Mouse (Mus musculus): Measurements from ENCODE around the gene Bbs12. TPM values are rescaled to one million over a fixed set of nuclear protein-coding genes. Genes with fewer than 3 reads are reported as not detected.

The Bbs12 gene
- polyA plus RNA-seq, 1 experiment from 2014 or later, result 4.7 TPM

- H3K4me2 ChIP-seq, result no peak overlapping the region
- H3K9ac ChIP-seq (replicated peaks), result no peak overlapping the region
- no peak for ATAC-seq (ENCODE audit: low FRiP score)
- H3K27ac ChIP-seq (replicated peaks), result no peak overlapping the region
- H3K36me3 ChIP-seq, result no peaks in the 10 kb centered on the region
- H3K4me1 ChIP-seq, result no peaks in the 10 kb centered on the region
- no peaks in the 10 kb centered on the region for H3K27me3 ChIP-seq (replicated peaks)
- no peaks in the 10 kb centered on the region for H3K9me3 ChIP-seq (replicated peaks)
- H3K4me3 ChIP-seq (replicated peaks), result no peak overlapping the region
- 93% methylated on average over 1 of the region's 1 CpGs for WGBS
Measured at GRCm38 (mm10) chr3:37329963-37330362, 17.6 kb downstream of the Bbs12 start.

- Histone ChIP-seq H3K9me3 (replicated peaks) (no peaks in the 10 kb centered on the region), H3K9ac (replicated peaks) (no peak overlapping the region), H3K4me1 (no peaks in the 10 kb centered on the region), H3K4me3 (replicated peaks) (no peak overlapping the region), H3K4me2 (no peak overlapping the region), H3K27me3 (replicated peaks) (no peaks in the 10 kb centered on the region), H3K27ac (replicated peaks) (no peak overlapping the region), H3K36me3 (no peaks in the 10 kb centered on the region)
- ATAC-seq (ENCODE audit: low FRiP score), result no peak
- 66% methylated on average over 6 of the region's 6 CpGs for WGBS
Measured at GRCm38 (mm10) chr3:37331999-37332449, 19.7 kb downstream of the Bbs12 start.

GRCm38 (mm10) chr3:37334053-37334452 is 21.7 kb downstream of the Bbs12 start:
- Histone ChIP-seq H3K27me3 (replicated peaks) (no peaks in the 10 kb centered on the region), H3K4me2 (no peak overlapping the region), H3K4me3 (replicated peaks) (no peak overlapping the region), H3K36me3 (no peaks in the 10 kb centered on the region), H3K4me1 (no peaks in the 10 kb centered on the region), H3K9me3 (replicated peaks) (no peaks in the 10 kb centered on the region), H3K9ac (replicated peaks) (no peak overlapping the region), H3K27ac (replicated peaks) (no peak overlapping the region)
- WGBS, result 94% methylated on average over 4 of the region's 4 CpGs
- no peak for ATAC-seq (ENCODE audit: low FRiP score)

GRCm38 (mm10) chr3:37341110-37341509 is 28.8 kb downstream of the Bbs12 start:
- 63% methylated on average over 5 of the region's 5 CpGs for WGBS
- no peak for ATAC-seq (ENCODE audit: low FRiP score)

GRCm38 (mm10) chr3:37342811-37343210 is 30.5 kb downstream of the Bbs12 start:
- Histone ChIP-seq H3K4me2 (no peak overlapping the region), H3K9ac (replicated peaks) (no peak overlapping the region), H3K36me3 (no peaks in the 10 kb centered on the region), H3K27ac (replicated peaks) (no peak overlapping the region), H3K9me3 (replicated peaks) (no peaks in the 10 kb centered on the region), H3K4me1 (peaks cover under 1% of the 10 kb centered on the region; the same call in 1 of the 2 replicates), H3K27me3 (replicated peaks) (peaks cover 15% of the 10 kb centered on the region), H3K4me3 (replicated peaks) (no peak overlapping the region)
- ATAC-seq (ENCODE audit: low FRiP score), result no peak
- 80% methylated on average over 5 of the region's 5 CpGs for WGBS

More at GRCm38 (mm10) chr3:37341110-37341509, 28.8 kb downstream of the Bbs12 start:
- Histone ChIP-seq H3K36me3 (no peaks in the 10 kb centered on the region), H3K4me3 (replicated peaks) (no peak overlapping the region), H3K27me3 (replicated peaks) (0 out of 2 replicates have a peak, but pooled peaks cover 2% of the 10 kb centered on the region), H3K9ac (replicated peaks) (no peak overlapping the region), H3K27ac (replicated peaks) (no peak overlapping the region), H3K4me2 (no peak overlapping the region), H3K4me1 (no peaks in the 10 kb centered on the region), H3K9me3 (replicated peaks) (no peaks in the 10 kb centered on the region)

GRCm38 (mm10) chr3:37347671-37348070 is 35.3 kb downstream of the Bbs12 start:
- H3K27me3 ChIP-seq (replicated peaks), result peaks cover 34% of the 10 kb centered on the region

GRCm38 (mm10) chr3:37348221-37349165 is 36.1 kb downstream of the Bbs12 start, which contains the start of gene Fgf2:
Gene Fgf2, plus strand, starts transcription at chr3:37348346.
- WGBS, result under 1% methylated on average over 68 of the region's 75 CpGs
- H3K9me3 ChIP-seq (replicated peaks), result no peaks in the 10 kb centered on the region
- H3K27me3 ChIP-seq (replicated peaks), result peaks cover 34% of the 10 kb centered on the region
- peaks cover 14% of the 10 kb centered on the region for H3K4me1 ChIP-seq
- peak within 1 kb of the TSS; percentile 43 for H3K9ac ChIP-seq (replicated peaks)
- H3K36me3 ChIP-seq, result no peaks in the 10 kb centered on the region
- peak within 1 kb of the TSS; percentile 90 for H3K4me2 ChIP-seq
- peak within 1 kb of the TSS; percentile 53 for H3K4me3 ChIP-seq (replicated peaks)
- ATAC-seq (ENCODE audit: low FRiP score), result peak; percentile 77; the same call in 1 of the 2 replicates
- H3K27ac ChIP-seq (replicated peaks), result no peak within 1 kb of the TSS

More at GRCm38 (mm10) chr3:37347671-37348070, 35.3 kb downstream of the Bbs12 start:
- Histone ChIP-seq H3K9ac (replicated peaks) (no peak overlapping the region), H3K4me2 (peak overlapping the region; percentile 90), H3K4me3 (replicated peaks) (peak overlapping the region; percentile 53), H3K27ac (replicated peaks) (no peak overlapping the region), H3K9me3 (replicated peaks) (no peaks in the 10 kb centered on the region), H3K4me1 (peaks cover 14% of the 10 kb centered on the region), H3K36me3 (no peaks in the 10 kb centered on the region)
- WGBS, result 36% methylated on average over 9 of the region's 9 CpGs
- ATAC-seq (ENCODE audit: low FRiP score), result no peak

GRCm38 (mm10) chr3:37349166-37349548 is 36.8 kb downstream of the Bbs12 start:
- Histone ChIP-seq H3K9me3 (replicated peaks) (no peaks in the 10 kb centered on the region), H3K9ac (replicated peaks) (peak overlapping the region; percentile 43), H3K4me3 (replicated peaks) (peak overlapping the region; percentile 53), H3K4me2 (peak overlapping the region; percentile 90), H3K36me3 (no peaks in the 10 kb centered on the region), H3K4me1 (peaks cover 14% of the 10 kb centered on the region), H3K27ac (replicated peaks) (no peak overlapping the region), H3K27me3 (replicated peaks) (peaks cover 34% of the 10 kb centered on the region)
- 9% methylated on average over 8 of the region's 8 CpGs for WGBS
- peak; percentile 21; the same call in 1 of the 2 replicates for ATAC-seq (ENCODE audit: low FRiP score)

- ATAC-seq (ENCODE audit: low FRiP score), result no peak
Measured at GRCm38 (mm10) chr3:37350386-37350785, 38.0 kb downstream of the Bbs12 start.

GRCm38 (mm10) chr3:37353951-37354481 is 41.7 kb downstream of the Bbs12 start:
- Histone ChIP-seq H3K9ac (replicated peaks) (no peak overlapping the region), H3K9me3 (replicated peaks) (no peaks in the 10 kb centered on the region), H3K27me3 (replicated peaks) (peaks cover 9% of the 10 kb centered on the region), H3K4me2 (no peak overlapping the region), H3K27ac (replicated peaks) (no peak overlapping the region), H3K36me3 (no peaks in the 10 kb centered on the region), H3K4me1 (peaks cover 3% of the 10 kb centered on the region), H3K4me3 (replicated peaks) (no peak overlapping the region)
- no peak for ATAC-seq (ENCODE audit: low FRiP score)
- WGBS, result 89% methylated on average over 10 of the region's 10 CpGs

More at GRCm38 (mm10) chr3:37350386-37350785, 38.0 kb downstream of the Bbs12 start:
- WGBS, result 63% methylated on average over 7 of the region's 7 CpGs
- H3K27ac ChIP-seq (replicated peaks), result no peak overlapping the region
- H3K4me3 ChIP-seq (replicated peaks), result no peak overlapping the region
- H3K27me3 ChIP-seq (replicated peaks), result peaks cover 34% of the 10 kb centered on the region
- H3K9me3 ChIP-seq (replicated peaks), result no peaks in the 10 kb centered on the region
- no peaks in the 10 kb centered on the region for H3K36me3 ChIP-seq
- H3K9ac ChIP-seq (replicated peaks), result no peak overlapping the region
- H3K4me1 ChIP-seq, result peaks cover 14% of the 10 kb centered on the region
- H3K4me2 ChIP-seq, result no peak overlapping the region

GRCm38 (mm10) chr3:37354737-37355136 is 42.4 kb downstream of the Bbs12 start:
- Histone ChIP-seq H3K9me3 (replicated peaks) (no peaks in the 10 kb centered on the region), H3K4me2 (no peak overlapping the region), H3K36me3 (no peaks in the 10 kb centered on the region), H3K4me1 (no peaks in the 10 kb centered on the region), H3K27me3 (replicated peaks) (peaks cover 2% of the 10 kb centered on the region), H3K27ac (replicated peaks) (no peak overlapping the region), H3K9ac (replicated peaks) (no peak overlapping the region), H3K4me3 (replicated peaks) (no peak overlapping the region)
- no peak for ATAC-seq (ENCODE audit: low FRiP score)
- WGBS, result 86% methylated on average over 1 of the region's 1 CpGs
